Mouse (Mus musculus) intestine, embryonic 15.5 days (tissue): Measurements from ENCODE around the gene Itga3. TPM values are rescaled to one million over a fixed set of nuclear protein-coding genes. Genes with fewer than 3 reads are reported as not detected.

Source experiments
- ATAC-seq: fragments of 200-750 bp; cut with Nextera tagmentation; 2 replicates; pipeline ENCODE4 v1.8.0; 2017; ENCODE audit warnings: moderate TSS enrichment, moderate library complexity
- H3K27ac ChIP-seq: fragments of 300-500 bp; sonication (generic); 2 replicates; pipeline ENCODE4 v1.5.1; 2015; ENCODE audit warnings: mild to moderate bottlenecking, inconsistent platforms
- H3K27me3 ChIP-seq: fragments of 300-500 bp; sonication (generic); replicated peaks from 2 replicates; pipeline ENCODE4 v1.6.1; 2015; ENCODE audit warnings: inconsistent platforms
- H3K36me3 ChIP-seq: fragments of 300-500 bp; sonication (generic); 2 replicates; pipeline ENCODE4 v1.6.1; 2015; ENCODE audit warnings: inconsistent platforms
- H3K4me1 ChIP-seq: fragments of 300-500 bp; sonication (generic); replicated peaks from 2 replicates; pipeline ENCODE4 v1.6.1; 2015; ENCODE audit warnings: inconsistent platforms
- H3K4me2 ChIP-seq: fragments of 300-500 bp; sonication (generic); replicated peaks from 2 replicates; pipeline ENCODE4 v1.6.1; 2015; ENCODE audit warnings: mild to moderate bottlenecking, inconsistent platforms
- H3K4me3 ChIP-seq: fragments of 300-500 bp; sonication (generic); replicated peaks from 2 replicates; pipeline ENCODE4 v1.5.1; 2015; ENCODE audit warnings: inconsistent platforms
- H3K9ac ChIP-seq: fragments of 300-500 bp; sonication (generic); 2 replicates; pipeline ENCODE4 v1.6.1; 2015; ENCODE audit warnings: inconsistent platforms
- H3K9me3 ChIP-seq: fragments of 300-500 bp; sonication (generic); 2 replicates; pipeline ENCODE4 v1.6.1; 2016; ENCODE audit warnings: inconsistent platforms
- WGBS: fragments of 180-500 bp; shearing (Covaris S2); methylation state at CpG from one replicate; pipeline ENCODE4 v1.1.7; 2015; 5-methylcytosine and 5-hydroxymethylcytosine counted together
- polyA plus RNA-seq: library from polyadenylated mRNA; unstranded; fragments of >200 nt; fragmentation: Nextera tagmentation; extraction: Ambion mirVana; gene quantifications from 2 replicates; pipeline ENCODE4 v1.2.1, GENCODE M21; 2015

The Itga3 gene
- 32.8 and 35.6 TPM in 2 replicates for polyA plus RNA-seq

GRCm38 (mm10) chr11:95076536-95077111, at the start of gene Itga3:
TSS of gene Itga3 (minus strand) at chr11:95076801.
- Histone ChIP-seq H3K27ac (peak within 1 kb of the TSS; percentile 92), H3K9ac (peak within 1 kb of the TSS; percentile 75), H3K4me1 (peaks cover 58% of the 10 kb centered on the region), H3K36me3 (no peaks in the 10 kb centered on the region), H3K4me3 (peak within 1 kb of the TSS; percentile 69), H3K4me2 (peak within 1 kb of the TSS; percentile 90), H3K27me3 (no peaks in the 10 kb centered on the region), H3K9me3 (no peaks in the 10 kb centered on the region)
- peak; percentile 85 for ATAC-seq
- WGBS = under 1% methylated on average over 49 of the region's 51 CpGs

- 36% methylated on average over 7 of the region's 7 CpGs for WGBS
- Histone ChIP-seq H3K27ac (no peak overlapping the region), H3K4me1 (peaks cover 23% of the 10 kb centered on the region), H3K4me3 (no peak overlapping the region), H3K4me2 (no peak overlapping the region), H3K36me3 (no peaks in the 10 kb centered on the region), H3K9me3 (no peaks in the 10 kb centered on the region), H3K27me3 (peaks cover 60% of the 10 kb centered on the region), H3K9ac (no peak overlapping the region)
- no peak for ATAC-seq
These were observed 48.9 kb upstream of the Itga3 start for GRCm38 (mm10) chr11:95125366-95125948.

- Histone ChIP-seq H3K27me3 (peaks cover 76% of the 10 kb centered on the region), H3K27ac (no peak overlapping the region), H3K36me3 (no peaks in the 10 kb centered on the region), H3K4me1 (peaks cover 31% of the 10 kb centered on the region), H3K4me2 (no peak overlapping the region), H3K9me3 (no peaks in the 10 kb centered on the region), H3K4me3 (no peak overlapping the region), H3K9ac (no peak overlapping the region)
- no peak for ATAC-seq
- 52% methylated on average over 6 of the region's 6 CpGs for WGBS
These were observed 45.5 kb upstream of the Itga3 start for GRCm38 (mm10) chr11:95122100-95122489.

GRCm38 (mm10) chr11:95121161-95122099, 44.8 kb upstream of the Itga3 start:
- H3K4me3 ChIP-seq = peak overlapping the region; percentile 39
- ATAC-seq = no peak
- peak overlapping the region; percentile 85 for H3K4me2 ChIP-seq
- no peaks in the 10 kb centered on the region for H3K9me3 ChIP-seq
- H3K27me3 ChIP-seq = peaks cover 76% of the 10 kb centered on the region
- WGBS = 2% methylated on average over 63 of the region's 63 CpGs
- no peak overlapping the region; the same call in 1 of the 2 replicates for H3K9ac ChIP-seq
- peaks cover 26% of the 10 kb centered on the region for H3K4me1 ChIP-seq
- no peaks in the 10 kb centered on the region for H3K36me3 ChIP-seq
- no peak overlapping the region for H3K27ac ChIP-seq

- 1% methylated on average over 21 of the region's 21 CpGs for WGBS
- Histone ChIP-seq H3K27ac (no peak overlapping the region), H3K9ac (0 out of 2 replicates have a peak overlapping the region, but pooled peaks have one; percentile 8), H3K9me3 (no peaks in the 10 kb centered on the region), H3K4me2 (peak overlapping the region; percentile 85), H3K27me3 (peaks cover 73% of the 10 kb centered on the region), H3K4me1 (peaks cover 25% of the 10 kb centered on the region), H3K4me3 (peak overlapping the region; percentile 39), H3K36me3 (no peaks in the 10 kb centered on the region)
- no peak for ATAC-seq
These were observed 44.0 kb upstream of the Itga3 start for GRCm38 (mm10) chr11:95120633-95121020.

GRCm38 (mm10) chr11:95119990-95120632, 43.5 kb upstream of the Itga3 start, which contains the start of gene Dlx3:
TSS of gene Dlx3 (plus strand) at chr11:95120119.
- Histone ChIP-seq H3K4me2 (peak within 1 kb of the TSS; percentile 85), H3K9me3 (no peaks in the 10 kb centered on the region), H3K27me3 (peaks cover 70% of the 10 kb centered on the region), H3K4me1 (peaks cover 25% of the 10 kb centered on the region), H3K4me3 (peak within 1 kb of the TSS; percentile 39), H3K27ac (no peak within 1 kb of the TSS), H3K9ac (0 out of 2 replicates have a peak within 1 kb of the TSS, but pooled peaks have one; percentile 8), H3K36me3 (no peaks in the 10 kb centered on the region)
- ATAC-seq = peak; percentile 34; the same call in 1 of the 2 replicates
- under 1% methylated on average over 55 of the region's 55 CpGs for WGBS

- H3K4me2 ChIP-seq = no peak overlapping the region
- H3K36me3 ChIP-seq = no peaks in the 10 kb centered on the region
- peaks cover 57% of the 10 kb centered on the region for H3K27me3 ChIP-seq
- WGBS = 5% methylated on average over 8 of the region's 8 CpGs
- H3K27ac ChIP-seq = no peak overlapping the region
- no peak overlapping the region for H3K9ac ChIP-seq
- H3K9me3 ChIP-seq = no peaks in the 10 kb centered on the region
- peaks cover 25% of the 10 kb centered on the region for H3K4me1 ChIP-seq
- ATAC-seq = 0 out of 2 replicates have a peak, but pooled peaks have one; percentile 41
- H3K4me3 ChIP-seq = no peak overlapping the region
These were observed 41.9 kb upstream of the Itga3 start for GRCm38 (mm10) chr11:95118505-95118904.

GRCm38 (mm10) chr11:95117030-95117429, 40.4 kb upstream of the Itga3 start:
- peak; percentile 54 for ATAC-seq
- H3K9ac ChIP-seq = no peak overlapping the region
- H3K4me1 ChIP-seq = peaks cover 25% of the 10 kb centered on the region
- H3K4me3 ChIP-seq = no peak overlapping the region
- 2% methylated on average over 6 of the region's 6 CpGs for whole genome bisulfite sequencing
- no peaks in the 10 kb centered on the region for H3K36me3 ChIP-seq
- no peaks in the 10 kb centered on the region for H3K9me3 ChIP-seq
- no peak overlapping the region for H3K27ac ChIP-seq
- peaks cover 42% of the 10 kb centered on the region for H3K27me3 ChIP-seq
- H3K4me2 ChIP-seq = no peak overlapping the region

- 89% methylated on average over 7 of the region's 7 CpGs for WGBS
- H3K27ac ChIP-seq = no peak overlapping the region
- no peaks in the 10 kb centered on the region for H3K36me3 ChIP-seq
- no peaks in the 10 kb centered on the region for H3K9me3 ChIP-seq
- no peak overlapping the region for H3K4me3 ChIP-seq
- peaks cover 20% of the 10 kb centered on the region; the same call in 1 of the 2 replicates for H3K4me1 ChIP-seq
- H3K9ac ChIP-seq = no peak overlapping the region
- no peaks in the 10 kb centered on the region for H3K27me3 ChIP-seq
- no peak for ATAC-seq
- H3K4me2 ChIP-seq = no peak overlapping the region
These were observed 33.5 kb upstream of the Itga3 start for GRCm38 (mm10) chr11:95110081-95110480.

- no peak overlapping the region for H3K27ac ChIP-seq
- no peak overlapping the region for H3K9ac ChIP-seq
- no peak overlapping the region for H3K4me2 ChIP-seq
- H3K9me3 ChIP-seq = no peaks in the 10 kb centered on the region
- H3K4me1 ChIP-seq = peaks cover 24% of the 10 kb centered on the region
- H3K36me3 ChIP-seq = no peaks in the 10 kb centered on the region
- WGBS = 77% methylated on average over 2 of the region's 2 CpGs
- ATAC-seq = no peak
- H3K27me3 ChIP-seq = no peaks in the 10 kb centered on the region
- no peak overlapping the region for H3K4me3 ChIP-seq
These were observed 32.4 kb upstream of the Itga3 start for GRCm38 (mm10) chr11:95109000-95109399.

GRCm38 (mm10) chr11:95106440-95107236, 30.0 kb upstream of the Itga3 start:
- 39% methylated on average over 23 of the region's 23 CpGs for WGBS
- peak; percentile 74 for ATAC-seq
- Histone ChIP-seq H3K27me3 (no peaks in the 10 kb centered on the region), H3K4me2 (no peak overlapping the region), H3K36me3 (no peaks in the 10 kb centered on the region), H3K4me3 (no peak overlapping the region), H3K4me1 (peaks cover 30% of the 10 kb centered on the region), H3K9me3 (no peaks in the 10 kb centered on the region), H3K9ac (no peak overlapping the region), H3K27ac (no peak overlapping the region)
